Mouse (Mus musculus): Measurements from ENCODE around the gene Hoxb8. TPM values are rescaled to one million over a fixed set of nuclear protein-coding genes. Genes with fewer than 3 reads are reported as not detected.

Hoxb8 gene
- total RNA-seq, 2 experiments from 2014 or later, result not detected

DNA sequence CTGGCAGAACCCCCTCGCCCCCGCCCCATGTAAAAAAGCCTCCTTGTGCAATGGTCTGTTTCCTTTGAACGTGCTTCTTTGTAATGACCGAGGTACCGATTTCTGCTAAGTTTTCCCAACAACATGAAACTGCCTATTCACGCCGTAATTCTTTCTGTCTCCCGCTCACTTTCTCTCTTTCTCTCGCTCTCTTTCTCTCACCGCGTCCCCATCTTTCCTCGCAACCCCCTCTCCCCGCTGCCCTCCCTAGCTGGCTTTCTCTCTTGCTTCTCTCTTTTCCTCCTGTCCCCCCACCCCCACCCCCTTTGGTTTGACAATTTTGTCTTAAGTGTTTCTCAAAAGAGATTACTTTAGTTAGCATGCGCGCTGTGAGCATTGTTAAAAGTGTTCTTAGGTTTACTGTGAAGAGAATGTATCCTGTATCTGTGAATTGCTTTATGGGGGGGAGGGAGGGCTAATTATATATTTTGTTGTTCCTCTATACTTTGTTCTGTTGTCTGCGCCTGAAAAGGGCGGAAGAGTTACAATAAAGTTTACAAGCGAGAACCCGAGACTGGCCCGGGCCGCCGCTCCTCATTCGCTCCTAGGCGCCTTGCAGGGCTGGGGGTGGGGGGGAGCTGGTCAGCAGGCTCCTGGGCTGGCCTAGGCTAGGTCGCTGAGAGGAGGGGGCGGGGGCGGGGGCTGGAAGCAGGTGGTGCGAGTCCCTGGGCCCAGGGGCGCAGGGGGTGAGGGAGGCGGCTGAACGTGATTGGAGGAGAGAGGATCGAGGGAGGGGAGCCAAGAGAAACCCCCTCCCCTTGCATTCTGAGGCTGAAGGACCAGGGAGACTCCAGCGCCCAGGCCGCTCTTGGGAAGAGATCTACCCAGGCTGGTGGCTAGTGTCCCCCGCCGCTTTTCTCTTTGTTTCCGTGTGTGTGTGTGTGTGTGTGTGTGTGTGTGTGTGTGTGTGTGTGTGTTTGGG is 3.3 kb downstream of the Hoxb8 start:
- DNase-seq (ENCODE audit: low spot score in 2 of 2), result no peak

DNA sequence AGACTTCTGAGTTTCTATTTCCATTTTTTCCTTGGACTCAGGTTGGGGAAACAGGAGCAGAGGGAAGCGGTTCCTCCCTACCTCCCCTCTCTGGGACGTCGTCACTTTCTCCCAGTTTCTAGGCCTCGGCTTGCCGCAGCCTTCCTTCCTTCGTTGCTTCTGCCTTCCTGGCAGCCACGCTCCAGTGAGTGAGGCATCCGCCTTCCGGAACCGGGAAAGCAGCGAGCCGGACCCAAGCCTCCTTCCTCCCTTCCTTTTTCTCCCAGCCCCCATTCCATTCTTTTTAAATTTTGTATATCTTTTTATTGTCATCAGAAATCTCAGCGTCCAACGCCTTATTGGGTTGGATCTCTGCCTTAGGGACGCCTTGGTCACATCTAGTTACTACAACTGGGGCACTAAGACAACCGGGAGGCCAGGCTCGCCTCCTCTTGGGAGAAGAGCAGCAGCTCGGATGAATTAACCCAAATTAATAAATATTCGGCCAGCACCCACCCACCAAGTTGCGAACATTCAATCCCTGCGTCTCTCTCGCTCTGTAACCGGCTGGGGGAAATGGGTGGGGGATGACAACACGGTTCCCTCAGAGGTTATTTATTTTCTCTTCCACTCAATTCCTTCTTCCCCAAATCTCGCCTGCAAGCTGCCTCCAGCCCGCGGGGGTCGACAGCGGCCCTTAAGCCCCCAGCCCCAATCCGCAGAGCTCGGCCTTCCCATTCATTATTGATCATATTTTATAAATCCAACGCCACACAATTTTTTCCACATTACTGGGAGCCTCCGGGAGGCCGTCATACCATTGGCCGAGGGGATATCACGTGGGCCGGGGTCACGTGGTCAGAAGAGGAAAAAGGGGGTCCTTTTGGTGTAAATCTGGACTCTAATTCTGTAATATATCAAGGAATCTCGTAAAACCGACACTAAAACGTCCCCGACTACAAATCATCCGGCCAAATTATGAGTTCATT is 4.3 kb downstream of the Hoxb8 start, which contains the start of gene Hoxb7:
Gene Hoxb7, plus strand, starts transcription at position 853 of the 968 bp plus-strand sequence.
- DNase-seq (ENCODE audit: low spot score in 2 of 2), result no peak

DNA sequence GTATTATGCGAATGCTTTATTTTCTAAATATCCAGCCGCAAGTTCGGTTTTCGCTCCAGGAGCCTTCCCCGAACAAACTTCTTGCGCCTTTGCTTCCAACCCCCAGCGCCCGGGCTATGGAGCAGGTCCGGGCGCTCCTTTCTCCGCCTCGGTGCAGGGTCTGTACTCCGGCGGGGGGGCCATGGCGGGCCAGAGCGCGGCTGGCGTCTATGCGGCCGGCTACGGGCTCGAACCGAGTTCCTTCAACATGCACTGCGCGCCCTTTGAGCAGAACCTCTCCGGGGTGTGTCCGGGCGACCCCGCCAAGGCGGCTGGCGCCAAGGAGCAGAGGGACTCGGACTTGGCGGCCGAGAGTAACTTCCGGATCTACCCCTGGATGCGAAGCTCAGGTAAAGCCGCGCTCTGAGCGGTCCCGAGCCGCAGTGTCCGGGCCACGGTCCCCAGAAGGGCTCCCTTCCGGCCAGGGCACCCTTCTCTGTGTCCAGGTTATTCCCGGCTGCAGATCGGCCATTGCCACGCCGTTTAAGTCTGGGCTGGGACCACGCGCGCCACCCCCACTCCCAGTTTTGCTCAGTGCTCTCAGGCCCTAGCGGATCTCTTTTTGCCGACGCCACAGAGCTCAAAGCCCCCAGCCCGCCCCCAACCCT is 5.2 kb downstream of the Hoxb8 start:
- no peak for DNase-seq (ENCODE audit: low spot score in 2 of 2)

DNA sequence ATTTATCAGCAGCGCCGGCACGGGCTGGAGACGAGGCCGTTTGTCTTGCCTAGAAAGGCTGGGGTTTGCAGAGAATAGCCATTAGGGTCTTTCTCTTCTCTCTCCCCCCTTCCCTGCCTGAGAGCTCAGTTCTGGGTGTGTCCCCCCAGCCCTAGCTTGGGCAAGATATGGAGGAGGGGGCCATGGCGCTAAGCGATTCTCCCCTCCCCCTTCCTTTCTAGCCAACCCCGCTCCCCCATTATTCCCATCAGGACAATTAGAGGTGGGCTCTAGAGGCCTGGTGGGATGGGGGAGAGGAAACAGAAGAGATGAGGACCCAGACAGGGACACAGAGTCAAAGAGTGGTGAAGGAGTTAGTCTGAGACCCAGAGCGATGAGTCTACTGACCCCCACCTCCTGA is 5.7 kb downstream of the Hoxb8 start:
- DNase-seq (ENCODE audit: low spot score in 2 of 2), result no peak

DNA sequence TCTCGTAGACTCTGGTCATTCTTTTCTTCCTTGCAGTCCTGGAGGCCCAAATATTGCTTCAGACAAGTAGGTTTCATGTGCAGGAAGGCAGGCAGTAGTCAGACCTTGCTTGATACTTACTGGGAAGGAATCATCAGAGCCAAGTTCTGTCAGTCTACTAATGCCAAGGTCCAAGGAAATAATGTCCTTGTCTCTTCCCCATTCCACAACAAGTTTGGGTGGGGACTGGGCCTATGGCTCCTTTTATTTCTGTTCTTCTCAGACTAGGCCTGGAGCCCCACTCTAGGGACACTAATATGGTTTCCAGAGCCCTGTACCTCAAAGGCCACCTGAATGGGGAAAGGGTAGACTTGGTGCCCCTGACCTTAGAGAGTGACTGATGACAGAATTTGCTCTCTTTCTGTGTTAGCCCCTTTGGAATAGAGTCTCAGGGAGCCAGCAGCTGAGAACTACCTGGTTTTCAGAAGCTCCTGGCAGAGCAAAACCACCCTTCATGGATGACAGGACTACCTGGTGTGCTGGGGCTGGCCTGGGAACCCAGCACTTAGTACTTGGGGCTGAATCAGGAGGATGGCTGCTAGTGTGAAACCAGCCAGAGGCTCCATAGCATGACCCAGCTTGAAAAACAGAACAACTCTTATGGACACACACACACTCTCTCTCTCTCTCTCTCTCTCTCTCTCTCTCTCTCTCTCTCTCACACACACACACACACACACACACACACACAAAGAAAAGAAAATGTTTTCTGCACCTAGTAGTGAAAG is 6.9 kb downstream of the Hoxb8 start:
- DNase-seq (ENCODE audit: low spot score in 2 of 2), result no peak

DNA sequence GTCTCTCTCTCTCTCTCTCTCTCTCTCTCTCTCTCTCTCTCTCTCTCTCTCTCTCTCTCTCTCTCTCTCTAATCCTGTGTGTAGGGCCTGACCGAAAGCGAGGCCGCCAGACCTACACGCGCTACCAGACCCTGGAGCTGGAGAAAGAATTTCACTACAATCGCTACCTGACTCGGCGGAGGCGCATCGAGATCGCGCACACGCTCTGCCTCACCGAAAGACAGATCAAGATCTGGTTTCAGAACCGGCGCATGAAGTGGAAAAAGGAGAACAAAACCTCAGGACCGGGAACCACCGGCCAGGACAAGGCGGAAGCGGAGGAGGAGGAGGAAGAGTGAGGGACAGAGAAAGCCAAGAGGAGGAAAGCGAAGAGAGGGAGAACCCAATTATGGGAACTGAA is 7.6 kb downstream of the Hoxb8 start:
- no peak for DNase-seq (ENCODE audit: low spot score in 2 of 2)

DNA sequence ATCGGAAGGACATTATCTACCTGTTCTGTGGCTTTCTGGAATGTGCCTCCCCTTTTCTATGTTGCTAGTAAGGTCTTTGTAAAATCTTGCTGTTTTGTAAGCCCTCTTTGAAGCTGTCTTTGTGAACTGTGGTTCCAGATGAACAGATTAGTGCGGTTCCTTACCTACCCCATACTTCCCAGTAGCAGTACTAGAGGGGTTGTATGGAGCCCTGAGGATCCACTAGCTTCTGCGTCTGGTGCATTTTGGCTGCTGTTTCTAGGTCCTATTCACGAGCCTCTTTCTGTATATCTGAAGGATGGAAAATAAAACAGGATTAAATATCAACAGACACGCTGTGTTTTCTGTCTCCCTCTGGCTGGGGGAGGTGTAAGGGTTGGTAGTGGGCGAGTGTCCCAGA is 8.1 kb downstream of the Hoxb8 start:
- DNase-seq (ENCODE audit: low spot score in 2 of 2), result no peak

DNA sequence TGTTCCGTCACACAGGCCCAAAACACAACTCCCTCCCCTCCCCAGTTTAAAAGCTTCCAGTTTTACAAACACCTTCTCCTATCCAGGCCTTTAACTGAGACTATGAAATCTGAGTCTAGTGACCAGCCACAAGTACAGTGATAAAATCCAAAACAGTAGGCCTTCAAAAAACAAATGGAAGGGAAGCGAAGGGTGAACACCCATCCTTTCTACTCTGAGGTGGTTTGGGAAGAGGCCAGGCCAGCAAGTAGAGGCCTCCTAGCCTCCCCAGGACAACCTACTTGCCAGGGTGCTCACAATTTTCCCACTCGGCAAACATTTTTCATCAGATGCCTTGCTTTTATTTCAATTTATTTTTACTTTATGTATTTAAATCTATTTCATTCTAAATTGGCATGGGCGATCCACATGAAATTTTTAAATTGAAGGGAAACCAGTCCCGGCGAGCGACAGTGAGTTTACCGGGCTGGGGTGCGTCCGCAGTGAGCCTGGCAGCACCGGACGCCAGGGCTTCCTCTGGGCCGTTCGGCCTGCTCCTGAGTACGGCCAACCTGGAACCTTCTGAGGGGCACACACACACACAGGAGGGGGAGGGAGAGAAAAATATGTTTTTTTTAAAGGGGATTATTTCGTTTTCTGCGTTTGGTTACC is 9.1 kb downstream of the Hoxb8 start:
- no peak for DNase-seq (ENCODE audit: low spot score in 2 of 2)

DNA sequence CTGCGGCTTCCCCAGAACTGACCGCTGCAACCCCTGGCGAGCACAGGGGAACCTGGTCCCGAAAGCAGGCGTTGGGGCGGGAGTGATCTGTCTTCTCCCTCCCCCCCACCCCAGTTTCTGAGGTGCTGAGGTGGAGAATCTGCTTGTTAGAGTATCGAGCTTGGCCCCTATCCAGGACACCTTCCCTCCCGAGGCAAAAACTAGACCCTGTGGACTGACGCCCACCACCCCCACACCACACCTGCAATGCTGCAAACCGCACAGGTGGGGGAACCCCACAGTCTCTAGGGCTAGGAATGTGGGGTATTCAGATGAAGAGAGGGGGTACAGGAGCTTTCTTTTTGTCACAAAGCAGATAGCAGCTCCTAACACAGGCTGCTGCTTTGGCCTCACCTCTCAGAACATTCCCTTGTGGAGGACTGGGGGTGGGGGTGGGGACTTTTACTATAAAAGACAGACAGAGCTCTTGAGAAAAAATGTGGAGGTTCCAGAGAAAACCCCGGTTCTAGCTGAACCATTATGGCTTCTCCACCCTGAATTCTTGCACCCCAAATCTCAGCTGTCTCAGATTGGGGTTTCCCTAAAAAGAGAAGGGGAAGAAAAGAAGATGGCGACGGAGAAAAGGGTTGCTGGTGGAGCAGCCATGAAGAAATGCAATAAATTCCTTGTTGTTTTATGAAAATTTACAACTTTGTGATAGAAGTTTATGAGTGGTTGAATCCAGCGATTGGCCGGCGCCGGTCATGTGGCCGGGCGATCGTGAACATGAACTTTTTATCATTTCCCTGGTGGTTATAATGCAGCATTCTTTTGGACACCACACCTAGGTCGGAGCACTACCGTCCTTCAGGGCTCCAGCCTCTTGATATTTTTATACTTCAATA is 10.2 kb downstream of the Hoxb8 start, which contains the start of gene Hoxb6:
Gene Hoxb6, plus strand, starts transcription at position 796 of the 884 bp plus-strand sequence.
- DNase-seq (ENCODE audit: low spot score in 2 of 2), result no peak

DNA sequence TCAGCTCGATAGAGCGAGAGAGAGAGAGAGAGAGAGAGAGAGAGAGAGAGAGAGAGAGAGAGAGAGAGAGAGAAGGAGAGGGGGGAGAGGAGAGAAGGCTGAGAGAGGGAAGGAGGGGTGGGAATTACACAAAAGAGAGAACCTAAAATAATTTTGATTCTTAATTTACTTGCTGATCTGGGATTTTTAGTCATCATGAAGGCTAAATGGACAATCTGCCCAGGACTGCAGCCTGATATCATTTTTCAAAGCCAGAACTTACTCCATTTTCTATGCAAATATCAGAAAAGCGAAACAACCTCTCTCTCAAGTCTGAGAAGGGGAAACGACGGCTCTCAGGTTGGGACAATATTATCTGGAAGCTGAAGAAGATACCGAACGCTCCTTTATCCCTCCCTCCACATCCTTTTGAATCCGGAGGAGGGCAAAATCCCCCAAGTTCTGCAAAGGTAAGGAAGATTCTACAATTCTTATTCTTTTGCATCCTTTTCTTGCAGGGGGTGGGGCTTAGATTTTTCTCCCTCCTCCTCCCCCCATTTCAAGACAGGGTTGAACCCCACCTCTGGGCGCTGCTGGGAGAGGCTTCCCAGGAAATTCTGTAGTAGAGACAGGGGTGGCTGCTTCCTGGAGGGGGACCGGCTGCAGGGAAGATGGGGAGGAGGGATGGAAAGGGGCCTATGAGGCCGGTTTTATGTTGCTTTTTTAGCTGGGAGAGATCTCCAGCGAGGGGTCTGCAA is 11.0 kb downstream of the Hoxb8 start:
- DNase-seq (ENCODE audit: low spot score in 2 of 2), result no peak

DNA sequence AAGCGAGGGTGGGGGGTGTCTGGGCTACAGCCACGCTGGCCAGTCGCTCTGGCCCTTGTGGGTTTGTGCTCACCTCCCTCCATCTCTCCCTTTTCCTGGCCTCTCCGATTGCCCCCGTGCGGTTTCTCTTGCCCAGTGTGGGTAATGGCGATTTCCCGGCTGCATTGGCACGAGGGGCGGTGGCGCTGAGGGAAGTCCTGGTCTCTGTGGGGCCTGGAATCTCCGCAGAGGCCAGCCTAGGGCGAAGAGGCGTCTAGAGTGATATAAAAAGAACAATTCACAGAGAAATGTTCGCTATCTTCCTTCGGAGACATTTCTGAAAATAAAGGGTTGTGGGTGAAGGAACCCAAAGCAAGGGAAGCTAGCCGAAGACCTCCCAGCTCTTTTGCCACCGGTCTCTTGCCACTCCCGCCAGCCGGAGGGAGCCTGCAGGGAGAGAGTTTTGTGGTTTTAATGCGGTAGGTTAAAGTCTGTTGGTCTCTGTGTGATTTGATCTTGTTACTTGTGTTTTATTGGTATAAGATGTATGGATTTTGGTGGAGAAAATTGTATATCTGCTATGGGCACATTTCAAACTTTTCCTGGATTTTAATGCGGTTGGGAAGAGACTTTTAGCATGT is 11.7 kb downstream of the Hoxb8 start:
- no peak for DNase-seq (ENCODE audit: low spot score in 2 of 2)

DNA sequence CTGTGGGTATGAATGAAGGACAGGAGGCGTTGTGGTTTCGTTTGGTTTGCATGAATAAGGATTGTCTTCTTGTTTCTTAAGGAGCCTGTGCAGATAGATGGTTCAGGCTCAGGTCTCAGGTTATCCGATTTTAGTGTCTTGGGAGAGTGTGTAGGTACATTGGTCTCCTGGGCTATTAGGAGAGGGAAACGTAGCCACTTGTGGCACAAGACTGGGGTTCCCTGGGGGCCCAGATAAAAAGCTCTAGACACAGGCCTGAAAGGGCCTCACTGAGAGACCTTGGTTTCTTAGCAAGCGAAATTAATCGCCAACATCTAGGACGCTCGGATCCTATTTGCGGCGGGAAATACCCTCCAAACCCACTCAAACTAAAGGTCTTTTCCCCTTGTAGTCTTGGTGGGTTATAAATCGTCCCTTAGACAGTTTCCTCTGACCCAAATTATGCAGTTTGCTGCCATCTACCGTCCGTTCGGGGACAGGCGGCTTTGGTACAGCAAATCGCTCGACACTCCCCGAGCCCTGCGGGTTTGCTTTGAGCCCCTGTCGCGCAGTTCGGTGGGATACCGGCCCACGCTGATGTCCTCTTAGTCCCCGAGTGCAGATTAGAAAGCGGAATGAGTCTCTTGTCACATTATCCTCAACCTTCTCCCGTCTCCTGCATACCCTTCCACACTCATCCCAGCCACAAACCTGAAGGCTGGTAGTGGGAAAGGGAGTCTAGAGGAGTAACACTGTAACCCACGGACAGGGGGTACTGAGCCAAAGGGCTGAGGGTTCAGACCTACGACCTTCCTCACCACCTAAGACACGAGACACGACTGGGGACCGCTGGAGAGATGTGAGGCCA is 12.8 kb downstream of the Hoxb8 start:
- DNase-seq (ENCODE audit: low spot score in 2 of 2), result peak; percentile 75

DNA sequence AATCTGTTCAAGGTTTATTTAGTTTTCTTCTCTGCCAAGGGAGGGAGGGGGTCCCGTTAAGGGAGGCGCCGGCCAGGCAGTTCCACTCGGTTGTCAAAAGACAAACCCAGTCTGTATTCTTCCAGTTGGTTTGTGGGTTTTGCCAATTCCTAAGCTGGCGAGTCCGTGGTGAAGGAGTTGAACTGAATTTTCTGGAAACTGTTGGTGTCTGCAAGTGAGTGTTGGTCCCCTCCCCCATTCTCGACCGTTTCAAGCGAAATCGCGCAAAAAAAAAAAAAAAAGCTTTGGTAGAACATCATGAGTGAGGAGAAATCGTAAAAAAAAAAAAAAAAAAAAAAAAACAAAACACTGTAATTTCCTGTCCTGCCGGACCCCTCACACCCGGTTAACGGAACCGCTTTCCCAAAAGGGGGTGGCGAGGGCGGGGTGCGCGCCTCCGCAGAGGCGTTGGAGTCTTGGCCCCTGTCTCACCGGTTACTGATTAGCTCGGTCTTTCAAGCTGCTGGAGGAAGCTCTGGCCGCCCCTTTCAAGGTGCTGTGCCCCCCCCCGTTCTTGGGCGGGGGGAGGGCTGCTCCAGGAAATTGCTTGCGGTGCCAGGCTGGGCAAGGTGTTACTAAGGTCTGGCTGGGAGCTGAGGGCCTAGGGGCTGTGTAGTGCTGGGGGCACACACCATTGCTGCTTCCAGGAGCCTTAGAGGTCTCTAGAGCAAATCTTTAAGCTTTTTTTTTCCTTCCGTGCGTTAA is 13.6 kb downstream of the Hoxb8 start:
- no peak for DNase-seq (ENCODE audit: low spot score in 2 of 2)

DNA sequence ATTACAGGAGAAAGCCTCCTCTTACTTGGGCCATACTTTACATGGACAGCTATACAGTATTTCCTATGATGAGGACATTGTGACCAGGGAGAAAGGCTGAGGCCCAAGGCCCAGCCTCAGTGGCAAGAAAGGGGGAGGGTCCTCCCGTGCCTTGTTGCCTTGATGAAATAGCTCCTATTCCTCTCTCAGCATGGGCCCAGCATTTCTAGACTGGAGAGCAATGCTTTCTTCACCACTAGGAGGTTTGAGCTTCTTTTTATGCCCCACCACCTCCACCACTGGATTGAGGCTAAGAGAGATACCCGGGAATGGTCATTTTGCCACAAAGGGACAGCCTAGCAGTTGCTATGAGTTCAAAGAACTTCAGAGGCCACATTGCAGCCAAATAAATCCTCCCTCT is 15.3 kb downstream of the Hoxb8 start:
- DNase-seq (ENCODE audit: low spot score in 2 of 2), result no peak

DNA sequence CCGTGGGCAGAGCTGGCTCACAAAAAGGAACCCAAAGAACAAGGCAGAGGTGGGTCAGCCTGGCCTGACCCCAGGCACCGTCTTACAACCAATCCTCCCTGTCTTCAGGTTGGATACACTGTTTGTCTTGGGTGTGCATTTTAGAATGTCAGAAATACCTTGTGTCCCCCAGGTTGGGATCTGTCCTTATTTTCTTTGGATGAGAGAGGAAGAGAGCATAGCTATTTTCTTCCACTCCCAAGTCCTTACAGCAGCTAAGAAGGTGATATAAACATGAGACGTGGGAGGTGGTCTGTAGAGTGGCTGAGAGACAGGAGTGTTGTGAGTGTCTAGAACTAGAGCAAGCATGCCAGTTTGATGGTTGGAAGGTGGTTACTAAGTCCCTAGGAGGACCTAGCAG is 15.7 kb downstream of the Hoxb8 start:
- DNase-seq (ENCODE audit: low spot score in 2 of 2), result no peak

DNA sequence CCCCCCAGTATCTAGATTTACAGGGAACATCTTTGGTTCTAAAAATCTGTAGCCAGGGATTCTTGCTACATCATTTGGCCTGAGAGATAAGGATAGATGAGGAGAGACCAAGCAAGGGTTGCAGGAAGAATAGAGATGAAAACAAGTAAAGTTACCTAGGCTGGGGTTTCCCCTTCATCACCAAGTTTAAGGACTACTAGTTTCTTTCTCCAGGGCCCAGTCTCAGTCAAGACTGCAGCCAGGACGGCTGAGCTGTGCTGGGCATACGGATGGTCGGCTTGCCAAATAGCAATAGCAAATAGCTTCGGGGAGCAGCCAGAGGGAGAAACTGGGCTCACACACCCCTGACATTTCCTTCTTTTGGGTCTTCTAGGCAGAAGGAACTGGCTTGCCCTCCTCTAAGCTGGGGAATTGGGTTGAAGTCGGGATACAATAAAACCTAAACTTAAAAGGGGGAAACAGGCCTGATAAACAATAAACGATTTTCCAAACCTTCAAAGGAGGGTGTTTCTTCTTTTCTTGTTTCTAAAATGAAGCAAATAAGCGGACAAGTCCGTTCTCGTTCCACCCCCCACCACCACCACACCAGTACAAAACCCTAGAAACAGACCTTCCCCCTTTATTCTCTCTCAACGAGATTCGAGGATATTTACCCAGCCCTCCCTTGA is 16.4 kb downstream of the Hoxb8 start:
- no peak for DNase-seq (ENCODE audit: low spot score in 2 of 2)

Measured in layer of hippocampus, postnatal 10 days (tissue).